Comparison of ENCODE assay signal across 9 mouse cellular contexts in the genomic region with DNA sequence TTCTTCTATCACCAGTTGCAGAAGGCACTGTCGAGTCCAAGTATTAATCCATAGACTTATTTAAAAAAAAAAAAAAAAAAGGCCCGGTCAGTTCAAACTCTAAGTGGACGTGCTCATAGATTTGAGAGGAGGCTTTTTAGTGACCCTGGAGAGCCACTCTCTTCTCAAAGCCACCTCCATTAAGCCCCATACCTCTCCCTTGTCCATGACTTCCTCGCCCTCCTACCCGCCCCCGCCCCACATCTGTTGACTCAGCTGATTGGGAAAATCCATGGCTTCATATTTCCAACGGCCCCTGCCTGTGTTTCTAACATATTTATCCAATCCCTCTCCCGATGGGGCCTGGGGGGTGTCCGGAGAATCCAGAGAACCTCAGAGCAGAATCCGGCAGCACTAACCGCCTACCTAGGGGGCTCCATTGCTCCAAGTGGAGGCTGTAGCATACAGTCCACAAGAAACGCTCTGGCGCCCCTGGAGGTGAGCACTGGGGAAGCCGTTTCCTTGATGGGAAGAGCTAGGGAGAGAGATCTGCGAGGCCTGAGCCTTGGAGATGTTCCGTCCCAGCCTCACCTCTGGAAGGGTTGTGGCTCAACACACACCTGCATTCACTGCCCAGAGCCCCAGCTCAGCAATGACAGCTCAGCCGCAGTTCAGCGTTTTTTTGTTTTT.
DNase-seq lines count a peak whose midpoint lies in the region; ATAC-seq lines count a peak whose summit lies in the region.
"Had no signal": no experiment of that assay in that cellular context is flagged by ENCODE, and none has a peak within 500 bp of the region (broad histone marks: within the 10 kb centered on the region; RNA-seq: fewer than 3 reads in every experiment).

No protein-coding gene starts in this region.

- no peaks in the 10 kb centered on the region for H3K4me1 ChIP-seq in hindbrain, embryonic 11.5 days (replicated peaks; ENCODE audit: control insufficient read depth, insufficient read depth, low read length)

- ATAC-seq in cerebellum, adult (ENCODE audit: insufficient number of reproducible peaks, low FRiP score, low TSS enrichment), result peak; percentile 74
- peak; percentile 61 for ATAC-seq in hindbrain, embryonic 11.5 days (ENCODE audit: low FRiP score)
- peak; percentile 94 for ATAC-seq in megakaryocyte-erythroid progenitor cell, adult 5-6 weeks (replicated peaks; ENCODE audit: low FRiP score, low TSS enrichment, poor library complexity, severe bottlenecking)

- no peak overlapping the region for H3K4me2 ChIP-seq in hindbrain, embryonic 11.5 days (replicated peaks; ENCODE audit: low read depth, low read length)

- no peak overlapping the region for H3K9ac ChIP-seq in hindbrain, embryonic 11.5 days (ENCODE audit: low read depth, low read length)

- no peak overlapping the region for H3K4me3 ChIP-seq in hindbrain, embryonic 11.5 days (ENCODE audit: low read depth, low read length)

- WGBS in hindbrain, embryonic 11.5 days, result 31% methylated on average over 18 of the region's 18 CpGs

- no peaks in the 10 kb centered on the region for H3K36me3 ChIP-seq in hindbrain, embryonic 11.5 days (ENCODE audit: control insufficient read depth, insufficient read depth, low read length)
- H3K36me3 ChIP-seq: G1E had no signal

- no peak for DNase-seq in cerebellum, adult 9-10 months
- peak; percentile 39 for DNase-seq in cerebellum, adult 8-10 months
- peak; percentile 39 to 64 for DNase-seq in frontal cortex, postnatal 14 days (ENCODE audit: low spot score in 2 of 2)
- peak; percentile 88 for DNase-seq in hindbrain, embryonic 11.5 days (ENCODE audit: low spot score)
- DNase-seq in layer of hippocampus, postnatal 36 days, result peak; percentile 36
- DNase-seq in right cerebral cortex, postnatal 4 days, result peak; percentile 84

- H3K9me3 ChIP-seq in hindbrain, embryonic 11.5 days (ENCODE audit: control insufficient read depth, low read length), result no peaks in the 10 kb centered on the region
- H3K9me3 ChIP-seq: G1E had no signal

- H3K27me3 ChIP-seq in hindbrain, embryonic 11.5 days (ENCODE audit: control insufficient read depth, insufficient read depth, low read length), result no peaks in the 10 kb centered on the region

- no peak overlapping the region for H3K27ac ChIP-seq in hindbrain, embryonic 11.5 days (ENCODE audit: low read depth, low read length)
